Mouse (Mus musculus): Measurements from ENCODE around the gene Pbrm1.

The Pbrm1 gene

DNA sequence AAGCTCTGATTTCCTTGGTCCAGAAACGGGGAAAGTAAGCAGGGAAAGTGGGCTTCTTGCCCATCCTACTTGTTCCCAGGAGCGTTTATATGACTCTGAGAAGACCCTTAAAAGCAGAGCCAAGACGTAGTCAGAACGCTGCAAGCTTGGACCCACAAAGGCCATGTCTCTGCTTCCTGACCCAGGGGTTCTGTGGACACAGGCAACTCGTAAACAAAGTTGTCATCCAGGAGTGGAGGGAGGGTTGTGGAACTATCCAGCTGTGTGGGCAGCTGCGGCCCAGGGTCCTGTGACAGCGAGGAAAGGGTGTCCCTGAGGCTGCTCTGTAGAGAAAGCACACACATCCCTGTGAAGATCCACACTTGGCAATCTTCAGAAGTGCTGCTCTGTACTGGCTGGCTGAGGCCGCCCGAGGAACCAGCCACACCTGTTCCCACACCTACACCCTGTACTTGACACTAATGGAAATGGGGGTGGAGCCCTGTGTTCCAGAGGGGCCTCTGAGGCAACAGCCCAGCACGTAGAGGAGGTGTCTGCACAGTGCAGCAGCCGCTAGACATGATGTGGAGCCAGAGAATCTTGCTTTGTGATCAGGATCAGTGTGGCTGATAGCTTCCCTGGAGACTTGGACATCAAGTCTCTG lies 114.2 kb downstream of the Pbrm1 start:
- DNase-seq (ENCODE audit: low spot score): no peak

DNA sequence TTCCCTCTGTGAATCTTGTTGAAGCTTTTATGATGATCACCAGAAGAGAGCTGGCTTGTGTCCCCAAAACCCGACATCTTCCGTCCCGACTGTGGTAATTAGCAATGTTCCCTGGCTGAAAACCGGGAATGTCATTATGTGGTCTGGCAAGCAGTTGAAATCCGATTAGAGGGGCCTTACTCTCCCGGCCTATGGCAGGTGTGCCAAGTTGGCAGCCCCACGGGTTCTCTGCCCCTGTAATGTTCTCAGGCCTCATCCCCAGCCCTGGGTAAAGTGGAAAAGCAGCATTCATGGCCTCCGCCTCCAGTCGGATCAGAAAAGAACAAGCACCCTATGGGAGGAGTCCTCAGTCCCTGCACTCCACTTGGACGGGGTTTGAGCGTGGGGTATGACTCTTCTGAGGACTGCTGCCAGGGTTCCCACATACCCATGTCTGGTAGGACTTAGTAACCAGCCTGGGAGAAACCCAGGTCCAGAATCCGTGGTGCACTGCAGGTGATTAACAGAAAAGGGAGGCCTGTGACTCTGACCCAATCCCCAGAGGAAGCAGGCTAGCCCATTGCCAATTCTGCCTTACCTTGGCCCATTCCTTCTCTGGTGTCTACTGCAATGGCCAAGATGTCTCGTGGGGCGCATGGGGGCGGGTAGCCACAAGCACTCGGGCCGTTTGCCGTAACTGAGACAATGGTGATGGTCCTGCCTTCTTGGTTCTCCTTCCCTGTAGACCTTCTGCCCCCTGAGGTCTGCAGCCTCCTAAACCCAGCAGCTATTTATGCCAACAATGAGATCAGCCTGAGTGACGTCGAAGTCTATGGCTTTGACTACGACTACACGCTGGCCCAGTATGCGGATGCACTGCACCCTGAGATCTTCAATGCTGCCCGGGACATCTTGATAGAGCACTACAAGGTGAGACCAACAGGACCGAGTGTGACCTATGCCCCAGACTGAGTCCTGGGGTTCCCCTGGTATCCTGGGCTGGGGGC lies 115.4 kb downstream of the Pbrm1 start:
- DNase-seq (ENCODE audit: low spot score): no peak

DNA sequence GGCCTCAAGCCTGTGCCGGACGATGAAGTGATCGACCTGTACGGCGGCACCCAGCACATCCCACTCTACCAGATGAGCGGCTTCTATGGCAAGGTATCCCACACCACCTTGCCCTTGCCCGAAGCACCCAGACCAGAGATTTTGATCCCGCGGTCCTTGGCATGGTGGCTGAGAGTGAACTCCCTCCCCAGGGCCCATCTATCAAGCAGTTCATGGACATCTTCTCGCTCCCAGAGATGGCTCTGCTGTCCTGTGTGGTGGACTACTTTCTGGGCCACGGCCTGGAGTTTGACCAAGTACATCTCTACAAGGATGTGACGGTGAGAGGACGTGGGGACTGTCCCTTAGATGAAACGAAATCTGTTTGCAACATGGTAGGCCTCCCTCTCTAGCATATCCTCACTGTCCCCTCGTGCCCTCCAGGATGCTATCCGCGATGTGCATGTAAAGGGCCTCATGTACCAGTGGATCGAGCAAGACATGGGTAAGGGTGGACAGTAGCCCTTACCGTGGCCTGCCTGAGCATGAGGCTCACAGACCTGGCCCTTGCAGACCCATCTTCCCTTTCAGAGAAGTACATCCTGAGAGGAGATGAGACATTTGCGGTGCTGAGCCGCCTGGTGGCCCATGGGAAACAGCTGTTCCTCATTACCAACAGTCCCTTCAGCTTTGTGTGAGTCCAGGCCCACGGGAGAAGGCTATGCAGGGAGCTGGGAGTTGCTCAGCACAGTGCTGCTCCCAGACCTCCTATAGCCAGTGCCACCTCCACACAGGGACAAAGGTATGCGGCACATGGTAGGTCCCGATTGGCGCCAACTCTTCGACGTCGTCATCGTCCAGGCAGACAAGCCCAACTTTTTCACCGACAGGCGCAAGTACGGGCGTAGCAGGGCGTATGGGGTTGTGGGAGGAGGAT lies 116.8 kb downstream of the Pbrm1 start:
- no peak for DNase-seq (ENCODE audit: low spot score)

DNA sequence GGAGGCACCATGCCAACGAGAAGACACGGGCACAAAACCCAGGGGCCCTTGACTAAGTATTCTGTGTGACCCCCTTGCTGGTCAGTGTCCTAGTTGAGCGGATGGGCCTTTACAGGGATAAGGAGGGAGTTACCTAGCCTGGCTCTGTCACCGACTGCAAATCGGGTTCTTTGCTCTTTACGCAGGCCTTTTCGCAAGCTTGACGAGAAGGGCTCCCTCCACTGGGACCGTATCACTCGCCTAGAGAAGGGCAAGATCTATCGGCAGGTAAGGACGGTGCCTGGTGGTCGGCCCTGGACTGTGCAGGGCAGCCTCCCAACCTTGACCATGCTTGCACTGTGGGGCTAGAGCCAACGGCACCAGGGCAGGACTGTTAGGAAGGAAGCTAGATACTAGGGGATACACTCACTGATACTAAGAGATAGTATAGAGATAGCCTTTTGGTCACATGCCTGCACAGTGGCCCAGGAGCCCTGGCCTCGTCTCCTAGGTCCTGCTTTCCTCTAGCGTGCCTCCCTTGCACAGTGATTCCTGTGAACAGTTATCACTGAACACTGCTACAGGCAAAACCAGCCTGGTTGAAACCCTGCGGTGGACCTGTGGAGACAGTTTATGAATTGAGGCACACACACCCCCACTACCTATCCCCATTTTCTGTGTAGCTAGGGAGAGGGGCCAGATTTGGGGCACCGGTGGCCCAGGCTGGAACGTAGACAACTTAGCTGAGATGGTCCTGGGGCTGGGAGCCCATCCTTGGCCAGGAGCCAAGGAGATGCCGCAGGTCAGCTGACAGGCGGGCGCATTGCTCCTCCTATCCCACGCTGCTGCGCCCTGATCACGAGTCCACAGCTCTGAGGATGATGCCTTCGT lies 117.7 kb downstream of the Pbrm1 start:
- DNase-seq (ENCODE audit: low spot score): no peak

DNA sequence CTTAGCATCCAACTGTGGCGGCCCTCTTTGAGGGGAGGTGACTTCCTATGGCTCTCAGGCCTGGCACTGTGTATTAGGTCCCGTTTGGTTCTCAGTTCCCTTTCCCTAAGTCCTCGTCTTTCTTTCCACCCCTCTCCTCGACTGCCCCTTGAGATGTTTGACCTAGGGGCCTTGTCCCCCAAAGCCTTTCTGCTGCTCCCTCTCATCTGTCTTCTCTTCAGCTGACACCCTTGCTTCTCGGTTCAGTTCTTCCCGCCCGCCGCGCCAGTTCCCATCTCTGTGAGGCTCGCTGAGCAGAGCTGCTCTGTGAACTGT lies 118.3 kb downstream of the Pbrm1 start:
- no peak for DNase-seq (ENCODE audit: low spot score)

DNA sequence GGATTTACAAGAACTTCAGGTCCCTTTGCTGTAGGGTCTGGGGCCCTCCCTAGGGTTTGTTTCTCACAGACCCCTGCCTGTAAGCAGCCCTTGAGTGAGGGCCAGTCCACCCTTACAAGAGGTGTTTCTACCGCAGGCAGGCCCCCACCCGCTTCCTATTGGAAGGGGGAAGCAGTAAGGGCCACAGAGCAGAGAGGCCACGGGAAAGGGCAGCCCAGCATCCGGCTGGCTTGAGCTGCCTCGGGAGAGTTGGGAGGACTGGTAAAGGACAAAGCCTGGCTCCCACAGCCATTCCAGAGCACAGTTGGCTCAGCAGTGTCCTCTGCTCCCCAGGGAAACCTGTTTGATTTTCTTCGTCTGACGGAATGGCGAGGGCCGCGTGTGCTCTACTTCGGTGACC lies 118.9 kb downstream of the Pbrm1 start:
- no peak for DNase-seq (ENCODE audit: low spot score)

DNA sequence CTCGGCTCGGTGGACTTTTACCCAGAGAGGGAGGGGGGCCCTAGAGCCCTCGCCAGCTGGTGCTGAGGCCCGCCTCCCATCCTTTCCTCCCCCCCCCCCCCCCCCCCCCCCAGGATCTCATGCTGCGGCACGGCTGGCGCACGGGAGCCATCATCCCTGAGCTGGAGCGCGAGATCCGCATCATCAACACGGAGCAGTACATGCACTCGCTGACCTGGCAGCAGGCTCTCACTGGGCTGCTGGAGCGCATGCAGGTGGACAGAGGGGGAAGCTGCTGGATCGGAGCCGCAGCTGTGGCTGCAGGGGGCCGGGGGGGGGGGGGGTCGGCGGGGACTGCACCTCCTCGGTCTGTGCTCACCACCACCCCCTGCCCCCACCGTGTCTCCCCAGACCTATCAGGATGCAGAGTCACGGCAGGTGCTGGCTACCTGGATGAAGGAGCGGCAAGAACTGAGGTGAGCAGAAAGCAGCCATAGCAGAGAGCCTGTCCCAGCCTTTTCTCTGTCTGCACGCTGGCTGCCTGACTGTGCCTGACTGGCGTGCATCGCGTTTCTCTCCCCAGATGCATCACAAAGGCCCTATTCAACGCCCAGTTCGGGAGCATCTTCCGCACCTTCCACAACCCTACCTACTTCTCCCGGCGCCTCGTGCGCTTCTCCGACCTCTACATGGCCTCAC lies 119.4 kb downstream of the Pbrm1 start:
- DNase-seq (ENCODE audit: low spot score): no peak

DNA sequence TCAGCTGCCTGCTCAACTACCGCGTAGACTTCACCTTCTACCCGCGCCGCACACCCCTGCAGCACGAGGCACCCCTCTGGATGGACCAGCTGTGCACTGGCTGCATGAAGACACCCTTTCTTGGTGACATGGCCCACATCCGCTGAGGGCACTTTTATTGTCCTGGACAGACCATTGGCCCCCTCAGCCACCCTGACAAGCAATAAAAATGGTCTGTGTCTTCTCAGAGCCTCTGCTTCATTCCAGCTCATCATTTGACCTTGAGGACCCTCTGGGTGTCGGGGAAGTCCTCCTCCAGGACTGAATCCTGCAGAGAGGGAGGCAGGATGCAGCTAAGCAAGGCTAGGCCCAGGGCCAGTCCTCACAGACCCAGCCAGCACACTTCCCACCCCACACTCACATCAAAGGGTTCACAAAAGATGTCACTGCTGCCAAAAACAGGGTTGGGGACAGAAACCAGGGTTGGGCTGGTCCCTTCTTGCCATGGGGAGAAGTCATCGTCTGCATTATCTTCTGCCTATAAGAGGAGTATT lies 120.0 kb downstream of the Pbrm1 start:
- no peak for DNase-seq (ENCODE audit: low spot score)

DNA sequence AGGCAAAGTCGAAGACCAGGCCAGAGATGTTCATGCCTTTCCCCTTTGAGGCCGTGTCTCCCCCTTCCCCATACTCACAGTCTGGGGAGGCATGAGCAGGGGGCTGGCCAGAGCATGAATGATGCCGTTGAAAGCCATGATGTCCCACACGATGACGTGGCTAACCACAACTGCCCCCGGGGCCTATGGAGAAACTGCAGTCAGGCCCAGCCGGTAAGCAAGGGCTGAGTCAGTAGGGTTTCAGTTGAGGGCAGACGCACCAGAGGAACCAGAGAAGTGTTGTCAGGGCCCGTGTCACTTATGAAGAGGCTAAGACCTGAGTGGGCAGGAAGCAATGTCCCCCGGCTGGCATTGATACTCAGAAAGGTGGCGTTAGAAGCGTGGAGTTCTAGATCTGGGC lies 120.7 kb downstream of the Pbrm1 start:
- no peak for DNase-seq (ENCODE audit: low spot score)

DNA sequence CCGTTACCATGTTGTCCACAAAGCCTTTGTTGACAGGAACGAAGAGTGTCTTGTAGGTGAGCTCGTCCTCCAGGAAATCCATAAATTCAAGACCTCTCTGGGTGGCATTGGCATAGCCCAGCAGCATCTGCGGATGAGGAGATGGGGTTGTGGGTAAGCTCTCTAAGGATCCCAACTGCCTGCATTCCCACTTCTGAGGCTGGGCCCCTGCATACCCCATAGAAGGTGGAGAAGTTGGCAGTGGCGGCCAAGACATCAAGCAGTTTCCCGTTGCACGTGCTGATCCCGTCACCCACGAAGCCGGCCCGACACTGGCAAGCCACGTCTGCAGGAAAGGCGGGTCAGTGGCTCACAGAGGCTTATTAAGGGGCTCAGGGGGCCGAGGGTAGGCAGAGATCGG lies 121.2 kb downstream of the Pbrm1 start:
- DNase-seq (ENCODE audit: low spot score): no peak

DNA sequence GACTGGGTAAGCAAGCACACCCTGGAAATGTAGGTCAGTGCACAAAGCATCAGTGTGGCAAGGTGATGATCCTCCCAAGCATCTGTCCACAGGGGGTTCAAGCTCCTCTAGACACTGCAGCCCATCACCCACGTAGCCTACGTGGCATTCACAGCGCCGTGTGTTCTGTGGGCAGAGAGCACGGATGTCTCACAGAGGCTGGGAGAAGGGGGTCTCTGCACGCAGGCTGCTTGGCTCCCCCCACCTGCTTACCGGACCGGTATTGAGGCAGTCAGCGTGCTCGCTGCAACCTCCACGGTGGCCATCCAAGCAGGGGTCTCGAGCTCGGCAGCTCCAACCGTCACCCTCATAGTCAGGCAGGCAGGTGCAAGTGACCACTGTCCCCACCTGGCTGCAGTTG lies 122.1 kb downstream of the Pbrm1 start:
- DNase-seq (ENCODE audit: low spot score): no peak

DNA sequence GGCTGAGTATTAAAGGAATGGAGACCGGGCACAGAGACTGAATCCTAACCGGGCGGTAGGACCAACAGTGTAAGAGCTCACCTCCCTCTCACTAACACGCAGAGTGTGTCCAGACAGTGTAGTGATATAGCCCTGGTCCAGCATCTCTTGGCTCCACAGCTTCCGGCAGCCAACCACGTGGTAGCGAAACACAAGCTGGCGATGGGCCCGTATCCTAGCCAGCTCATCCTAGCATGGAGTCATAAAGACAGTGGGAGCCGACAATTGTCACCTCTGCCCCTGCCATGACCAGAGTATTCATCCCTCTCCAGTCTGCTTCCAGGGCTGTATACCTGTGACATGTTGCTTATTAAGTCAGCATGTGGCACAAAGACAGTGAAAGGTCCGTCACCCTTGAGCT lies 126.8 kb downstream of the Pbrm1 start:
- DNase-seq (ENCODE audit: low spot score): no peak

DNA sequence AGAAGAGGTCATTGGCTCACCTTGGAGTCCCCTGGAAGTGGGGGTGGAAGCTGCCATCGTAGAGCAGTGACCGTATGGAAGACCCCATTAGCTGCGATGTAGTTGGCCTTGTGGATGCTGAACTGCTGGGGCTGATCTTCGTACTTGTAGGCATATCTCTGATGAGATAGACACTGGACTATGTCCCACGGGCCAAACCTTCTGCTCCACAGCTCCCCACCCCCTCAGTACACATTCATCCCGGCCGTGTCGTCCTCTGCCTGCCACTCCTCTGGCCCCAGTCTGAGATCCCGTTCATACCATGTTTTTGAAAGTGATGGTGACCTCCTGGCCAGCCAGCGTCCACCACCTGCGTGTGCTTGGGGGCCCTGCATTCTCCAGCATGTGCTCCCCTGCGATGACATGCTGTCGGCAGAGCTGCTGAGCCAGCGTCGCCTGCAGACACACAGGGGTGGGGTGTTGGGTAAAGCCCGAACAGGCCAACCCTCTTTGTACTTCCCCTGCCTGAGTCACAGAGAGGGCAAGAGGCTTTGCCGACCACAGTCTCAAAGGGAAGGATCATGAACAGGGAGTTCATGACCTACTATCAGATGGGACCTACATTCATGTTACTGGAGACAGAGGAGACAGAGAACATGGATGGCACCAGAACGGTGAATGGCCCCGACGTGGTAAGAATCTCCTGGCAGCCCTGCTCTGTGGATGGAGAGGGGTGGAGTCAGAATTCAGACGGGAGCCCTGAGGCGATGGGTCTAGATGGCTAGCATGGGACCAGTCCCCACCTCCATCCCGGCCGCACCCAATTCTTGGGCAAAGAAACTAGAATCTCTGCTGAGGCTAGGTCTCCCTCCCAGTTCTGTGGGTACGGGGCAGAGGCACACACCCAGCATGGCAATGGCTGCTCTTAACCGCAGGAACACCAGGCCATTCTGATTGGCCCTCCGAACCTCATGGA lies 141.5 kb downstream of the Pbrm1 start:
- DNase-seq (ENCODE audit: low spot score): no peak

DNA sequence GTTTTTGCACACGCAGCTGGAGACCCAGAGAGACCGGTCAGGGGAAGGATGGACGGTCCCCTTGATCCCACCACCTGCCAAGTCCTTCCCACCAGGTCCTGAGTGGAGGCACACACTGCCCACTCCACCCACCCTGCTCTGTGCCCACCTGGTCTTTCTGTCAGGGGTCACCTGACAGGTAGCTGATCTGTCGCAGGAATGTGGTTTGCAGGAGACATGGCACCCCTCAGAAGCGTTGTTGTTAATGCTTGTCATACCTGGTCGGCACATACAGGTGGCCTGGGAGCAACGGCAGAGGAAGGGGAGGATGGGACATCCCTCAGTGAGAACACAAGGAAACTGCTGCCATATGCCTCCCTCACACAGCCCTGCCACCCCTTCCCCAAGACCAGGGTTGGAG lies 142.3 kb downstream of the Pbrm1 start:
- no peak for DNase-seq (ENCODE audit: low spot score)

DNA sequence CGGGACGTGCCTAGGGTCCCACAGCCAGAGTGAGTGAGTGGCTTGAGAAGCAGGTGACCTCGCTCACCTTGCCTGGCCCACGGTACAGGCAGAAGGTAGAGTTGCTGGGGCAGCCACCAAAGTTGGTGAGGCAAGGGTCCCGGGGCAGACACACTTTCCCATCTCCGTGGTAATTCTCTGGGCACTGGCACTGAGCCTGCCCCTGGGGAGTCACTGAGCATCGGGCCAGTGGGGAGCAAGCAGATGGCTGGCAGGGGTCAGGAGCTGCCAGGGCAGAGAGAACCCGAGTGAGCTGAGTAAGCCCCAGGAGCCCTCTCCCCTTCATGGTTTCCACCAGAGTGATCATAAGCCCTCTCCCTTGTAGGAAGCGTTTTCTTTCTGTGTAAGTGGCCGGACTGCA lies 142.7 kb downstream of the Pbrm1 start:
- no peak for DNase-seq (ENCODE audit: low spot score)

DNA sequence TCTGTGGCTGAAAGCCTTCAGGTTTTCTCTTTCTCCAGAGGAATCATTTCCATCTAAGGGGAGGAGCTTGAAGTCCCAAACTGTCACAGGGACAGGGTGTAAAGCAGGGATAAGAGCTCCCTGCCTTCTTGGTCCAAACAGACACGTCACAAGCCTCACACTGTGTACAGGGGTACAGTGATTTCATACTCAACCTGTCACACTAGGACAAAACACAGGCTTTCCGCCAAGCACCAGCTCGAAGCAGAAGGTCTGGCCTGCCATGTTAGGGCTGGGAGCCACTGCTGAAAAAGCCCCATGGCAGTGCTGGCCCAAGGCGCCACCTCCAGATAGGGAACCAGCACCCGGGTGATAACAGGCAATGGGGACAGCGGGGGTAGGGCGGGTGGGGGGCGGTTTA lies 145.1 kb downstream of the Pbrm1 start:
- no peak for DNase-seq (ENCODE audit: low spot score)

DNA sequence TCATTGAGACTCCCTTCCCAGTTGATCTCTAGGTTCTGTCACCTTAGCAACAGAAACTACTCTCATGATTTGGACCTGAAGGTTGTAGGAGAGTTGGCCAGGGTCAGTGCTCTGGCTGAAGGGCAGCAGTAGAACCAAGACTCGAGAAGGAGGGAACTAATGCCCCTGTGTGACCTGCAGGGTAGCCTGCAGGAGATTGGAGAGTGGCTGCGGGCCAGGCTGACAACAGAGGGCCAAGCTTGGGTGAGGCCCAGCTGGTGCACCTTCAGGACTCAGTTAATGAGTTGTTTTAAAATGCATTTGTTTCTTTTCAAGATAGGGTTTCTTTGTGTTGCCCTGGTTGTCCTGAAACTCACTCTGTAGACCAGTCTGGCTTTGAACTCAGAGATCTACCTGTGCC lies 146.1 kb downstream of the Pbrm1 start:
- no peak for DNase-seq (ENCODE audit: low spot score)

DNA sequence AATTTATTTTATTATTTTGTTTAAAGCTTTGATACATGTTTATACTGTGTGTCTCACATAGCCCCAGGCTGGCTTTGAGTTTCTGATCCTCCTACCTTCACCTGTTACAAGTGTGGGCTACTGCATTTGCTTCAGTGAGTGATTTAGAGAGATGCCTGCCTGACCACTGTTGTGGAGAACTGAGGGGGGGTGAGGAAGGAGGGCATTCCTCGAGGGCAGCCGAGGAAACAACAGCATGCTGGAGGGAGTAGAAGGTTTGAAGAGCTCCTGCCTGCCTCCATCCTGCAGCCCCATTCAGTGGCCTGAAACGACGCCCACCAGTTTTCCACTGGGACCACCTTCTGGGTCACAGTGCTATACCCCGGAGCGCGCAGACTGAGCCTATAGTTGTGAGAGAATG lies 146.5 kb downstream of the Pbrm1 start:
- no peak for DNase-seq (ENCODE audit: low spot score)

DNA sequence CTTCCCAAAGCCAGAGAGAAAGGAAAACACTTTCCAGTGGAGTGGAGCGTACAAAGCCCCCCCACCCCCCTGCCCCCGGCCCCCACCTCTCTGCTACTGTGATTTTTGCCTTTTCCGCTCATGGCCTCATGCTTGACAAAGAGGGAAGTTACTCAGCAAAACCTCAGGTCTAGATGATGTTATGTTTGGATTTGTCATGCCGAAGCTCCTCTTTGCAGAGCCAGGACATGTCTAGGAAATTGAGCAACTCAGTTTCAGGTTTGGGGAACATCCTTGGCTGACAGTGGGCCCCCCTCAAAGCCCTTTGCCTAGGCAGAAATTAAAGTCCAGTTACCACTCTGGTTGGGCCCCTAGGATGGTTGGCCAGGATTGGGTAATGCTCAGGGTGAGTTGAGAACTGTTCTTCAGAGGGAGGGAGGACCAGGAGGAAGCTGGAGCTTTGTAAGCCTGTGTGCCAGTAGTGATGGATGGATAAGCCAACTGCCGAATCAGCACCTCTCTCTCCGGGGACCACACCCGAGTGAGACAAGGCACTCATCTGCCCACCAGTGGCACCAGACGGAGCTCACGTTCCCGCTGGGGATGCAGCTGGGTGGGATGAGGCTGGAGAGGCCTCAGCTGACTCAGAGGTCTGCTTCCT lies 147.2 kb downstream of the Pbrm1 start:
- no peak for DNase-seq (ENCODE audit: low spot score)
